Mouse (Mus musculus): ENCODE results near the gene Lasp1.
"Not testable (repeated sequence)": the region's sequence is repeated elsewhere in the genome, so short reads cannot be mapped to it uniquely, and the experiment has no call there.

The Lasp1 gene

DNA sequence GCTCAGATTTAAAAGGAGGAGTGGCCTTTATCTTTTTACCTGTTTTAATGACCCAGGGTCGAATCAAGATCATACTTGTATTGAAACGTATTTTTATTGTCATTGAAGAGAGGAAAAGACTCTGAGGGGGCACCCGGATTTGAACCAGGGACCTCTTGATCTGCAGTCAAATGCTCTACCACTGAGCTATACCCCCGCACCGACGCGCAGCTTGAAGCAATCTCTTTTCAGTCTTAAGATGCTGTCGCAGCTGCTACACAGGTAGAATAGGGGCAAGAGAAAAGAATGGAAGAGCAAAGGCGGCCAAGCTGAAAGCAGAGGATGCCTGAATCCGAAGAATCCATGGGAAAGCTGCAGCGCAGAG is at the start of gene Lasp1:
Lasp1 (plus strand) TSS at position 219 of the 364 bp plus-strand sequence.
- peak; percentile 84 for DNase-seq (ENCODE audit: low spot score)

DNA sequence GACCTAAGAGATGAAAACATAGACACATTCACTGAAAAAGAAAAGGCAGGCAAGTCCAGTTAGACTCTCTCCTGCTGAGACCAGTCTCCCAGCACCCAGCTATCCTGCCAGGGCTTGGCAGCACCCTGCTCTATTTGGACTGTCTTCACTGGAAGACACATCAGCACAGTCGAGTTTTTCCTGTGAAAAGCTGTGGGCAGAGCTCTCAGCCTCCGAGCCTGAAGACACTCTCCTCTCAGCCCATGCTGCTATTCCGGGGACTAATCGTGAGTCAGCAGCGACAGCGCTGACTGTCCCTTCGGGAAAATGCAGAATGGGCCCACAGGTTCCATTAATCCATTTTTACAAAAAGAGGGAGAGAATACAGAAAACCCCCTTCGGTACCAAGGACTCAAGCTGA is 45.5 kb upstream of the Lasp1 start:
- no peak for DNase-seq (ENCODE audit: low spot score)

GRCm38 (mm10) chr11:97758125-97758524 is 40.7 kb upstream of the Lasp1 start:
- no peak for DNase-seq (ENCODE audit: low spot score)

- no peak for DNase-seq (ENCODE audit: low spot score)
Observed at GRCm38 (mm10) chr11:97758942-97759341, 39.9 kb upstream of the Lasp1 start.

- DNase-seq (ENCODE audit: low spot score): no peak
Observed at GRCm38 (mm10) chr11:97761638-97762037, 37.2 kb upstream of the Lasp1 start.

GRCm38 (mm10) chr11:97766154-97766881 is 32.5 kb upstream of the Lasp1 start, which contains the start of gene Cwc25:
TSS of gene Cwc25 (minus strand) at chr11:97766556.
- DNase-seq (ENCODE audit: low spot score): peak; percentile 86

- no peak for DNase-seq (ENCODE audit: low spot score)
Observed at GRCm38 (mm10) chr11:97769704-97770103, 29.1 kb upstream of the Lasp1 start.

DNA sequence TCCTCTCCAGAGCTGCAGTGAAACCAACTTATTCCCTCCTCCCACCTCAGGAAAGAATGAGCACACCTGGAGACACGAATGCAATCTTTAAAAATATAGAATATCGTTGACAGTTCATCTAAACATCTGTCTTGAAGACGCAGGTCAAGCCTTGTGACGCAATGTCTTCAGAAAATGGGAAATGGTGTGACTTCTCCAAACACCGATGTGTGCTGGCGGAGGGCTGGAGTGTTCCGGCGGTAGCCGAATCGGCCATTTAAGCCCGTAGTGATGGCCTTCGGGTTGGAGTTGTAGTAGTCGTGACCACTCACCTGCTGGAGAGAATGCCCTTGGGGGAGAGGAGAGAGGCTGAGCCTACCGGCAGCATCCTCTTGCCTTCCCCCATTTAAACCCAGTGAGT is 27.4 kb upstream of the Lasp1 start:
- no peak for DNase-seq (ENCODE audit: low spot score)

- no peak for DNase-seq (ENCODE audit: low spot score)
Observed at GRCm38 (mm10) chr11:97775186-97775585, 23.6 kb upstream of the Lasp1 start.

GRCm38 (mm10) chr11:97775808-97776496 is 22.8 kb upstream of the Lasp1 start, which contains the start of gene 1700001P01Rik:
TSS of gene 1700001P01Rik (minus strand) at chr11:97775918.
- no peak for DNase-seq (ENCODE audit: low spot score)

GRCm38 (mm10) chr11:97776497-97777128 is 22.2 kb upstream of the Lasp1 start:
- no peak for DNase-seq (ENCODE audit: low spot score)

DNA sequence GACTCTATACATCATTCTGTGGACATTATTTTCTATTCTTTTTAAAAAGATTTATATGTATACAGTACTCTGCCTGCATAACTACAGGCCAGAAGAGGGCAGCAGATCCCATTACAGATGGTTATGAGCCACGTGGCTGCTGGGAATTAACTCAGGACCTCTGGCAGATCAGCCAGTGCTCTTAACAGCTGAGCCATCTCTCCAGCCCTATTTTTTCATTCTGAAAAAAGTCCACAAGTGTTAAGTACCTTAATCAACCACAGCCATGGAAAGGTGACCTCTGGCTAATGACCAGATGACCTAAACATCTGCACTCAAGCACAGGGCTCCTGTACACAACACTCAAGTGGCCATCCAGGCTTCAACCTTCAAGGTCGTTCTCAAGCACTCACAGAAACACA is 21.7 kb upstream of the Lasp1 start:
- no peak for DNase-seq (ENCODE audit: low spot score)

- DNase-seq (ENCODE audit: low spot score): no peak
Observed at GRCm38 (mm10) chr11:97778918-97779317, 19.9 kb upstream of the Lasp1 start.

GRCm38 (mm10) chr11:97779968-97780701 is 18.7 kb upstream of the Lasp1 start:
- DNase-seq (ENCODE audit: low spot score): no peak

- no peak for DNase-seq (ENCODE audit: low spot score)
Observed at GRCm38 (mm10) chr11:97781478-97781831, 17.3 kb upstream of the Lasp1 start.

DNA sequence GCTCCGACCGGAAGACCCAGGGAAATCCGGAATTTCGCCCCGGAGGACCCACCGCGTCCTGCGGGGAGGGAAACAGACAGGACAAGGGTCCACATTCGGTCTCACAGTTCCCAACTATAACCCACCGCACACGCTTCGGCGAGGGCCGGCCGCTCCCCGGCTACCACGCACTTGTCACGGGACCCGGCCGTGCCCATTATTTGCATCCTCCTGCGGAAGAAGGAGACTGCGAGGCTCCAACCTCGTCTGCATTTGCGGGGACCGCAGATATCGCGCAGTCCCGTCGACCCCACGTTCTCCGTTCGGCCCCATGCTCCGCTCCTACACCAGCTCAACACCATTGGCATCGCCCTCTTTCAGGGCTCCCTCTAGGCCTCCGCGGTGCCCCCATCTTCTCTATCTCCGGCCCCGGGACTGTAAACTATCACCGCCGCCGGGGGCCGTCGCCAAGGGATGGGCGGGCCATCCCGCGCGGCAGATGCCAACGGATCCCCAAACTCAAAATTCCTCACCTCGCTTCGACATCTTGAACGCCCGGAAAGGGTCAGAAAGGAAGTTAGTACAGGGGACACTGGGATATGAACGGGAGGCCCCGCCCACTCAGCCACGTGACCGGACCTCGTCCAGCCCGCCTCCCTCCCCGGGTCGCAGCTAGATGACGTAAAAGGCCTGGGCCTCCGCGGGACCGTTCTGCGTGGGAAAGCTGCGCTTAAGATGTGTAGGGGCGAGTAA is 16.8 kb upstream of the Lasp1 start, which contains the start of gene Rpl23:
Rpl23 (minus strand) TSS at position 606 of the 732 bp plus-strand sequence.
- peak; percentile 97 for DNase-seq (ENCODE audit: low spot score)

GRCm38 (mm10) chr11:97782564-97782895 is 16.3 kb upstream of the Lasp1 start:
- DNase-seq (ENCODE audit: low spot score): no peak

DNA sequence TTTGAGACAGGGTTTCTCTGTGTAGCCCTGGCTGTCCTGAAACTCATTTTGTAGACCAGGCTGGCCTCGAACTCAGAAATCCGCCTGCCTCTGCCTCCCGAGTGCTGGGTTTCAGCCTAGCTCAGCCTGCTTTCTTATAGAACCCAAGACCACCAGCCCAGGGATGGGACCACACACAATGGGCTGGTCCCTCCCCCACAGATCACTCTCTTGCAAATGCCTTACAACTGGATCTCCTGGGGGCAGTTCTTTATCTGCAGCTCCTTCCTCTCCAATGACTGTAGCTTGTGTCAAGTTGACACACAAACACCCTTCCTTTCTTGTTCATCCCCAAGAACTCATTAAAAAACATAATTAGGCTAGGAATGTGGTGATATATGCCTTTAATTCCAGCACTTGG is 10.8 kb upstream of the Lasp1 start:
- no peak for DNase-seq (ENCODE audit: low spot score)

GRCm38 (mm10) chr11:97789727-97790126 is 9.1 kb upstream of the Lasp1 start:
- no peak for DNase-seq (ENCODE audit: low spot score)

GRCm38 (mm10) chr11:97790778-97791438 is 7.9 kb upstream of the Lasp1 start:
- DNase-seq (ENCODE audit: low spot score): not testable (repeated sequence)

DNA sequence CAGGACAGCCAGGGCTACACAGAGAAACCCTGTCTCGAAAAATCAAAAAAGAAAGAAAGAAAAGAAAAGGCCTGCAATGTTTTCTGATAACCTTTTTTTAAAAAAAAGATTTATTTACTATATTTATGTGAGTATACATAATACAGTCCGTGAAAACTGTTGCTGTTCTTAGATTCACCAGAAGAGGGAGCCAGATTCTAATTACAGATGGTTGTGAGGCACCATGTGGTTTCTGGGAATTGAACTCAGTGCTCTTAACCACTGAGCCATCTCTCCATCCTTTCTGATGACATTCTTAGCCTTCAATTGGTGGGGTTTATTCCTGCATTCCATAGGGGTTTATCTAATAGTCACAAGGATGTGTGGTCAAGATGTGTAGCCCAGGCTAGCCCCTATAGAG is 5.6 kb upstream of the Lasp1 start:
- no peak for DNase-seq (ENCODE audit: low spot score)

Data from ovary, postnatal 10 days (tissue).